Mouse (Mus musculus) cortical plate, adult 2 months (tissue): ENCODE measurements around the gene Sh2d3c.

Experiments
- CTCF ChIP-seq: fragments of 200-500 bp; IDR thresholded peaks from 2 replicates; pipeline ENCODE4 v1.5.1; 2011; ENCODE audit warnings: mild to moderate bottlenecking, control low read depth, low read length; ENCODE audit not compliant: insufficient read depth; ENCODE audit errors: extremely low read depth
- POLR2A ChIP-seq: fragments of 200-500 bp; IDR thresholded peaks from 2 replicates; pipeline ENCODE4 v1.6.1; 2011; ENCODE audit warnings: mild to moderate bottlenecking, low read length, control low read depth; ENCODE audit not compliant: insufficient read depth; ENCODE audit errors: extremely low read depth

- no peak for TF ChIP-seq POLR2A
- TF ChIP-seq CTCF, result no peak
These were observed 47.5 kb upstream of the Sh2d3c start for GRCm38 (mm10) chr2:32673176-32673917.
